Mouse (Mus musculus) T-helper 17 cell (primary cell): ENCODE data around the gene AL607142.1.

ENCODE experiments used
- in situ Hi-C, 2 experiments: fragments of 300-600 bp; cut with MboI, MseI; formaldehyde crosslinking; loops; 1 replicate in 1 of 2; 2 replicates in 1 of 2; pipeline ENCODE4 v1.15.1; 2025; ENCODE audit warnings: high pct_unique_total_duplicates in 2 of 2

The AL607142.1 gene

GRCm38 (mm10) chr4:120083700-120084099 is 18.9 kb downstream of the AL607142.1 start:
- in situ Hi-C loops, result no loop called here

GRCm38 (mm10) chr4:120089536-120089935 is 24.7 kb downstream of the AL607142.1 start:
- in situ Hi-C loops, result no loop called here

GRCm38 (mm10) chr4:120091997-120092783 is 27.4 kb downstream of the AL607142.1 start:
- in situ Hi-C loops, result no loop called here

- in situ Hi-C loops, result no loop called here
These were observed 32.1 kb downstream of the AL607142.1 start for GRCm38 (mm10) chr4:120096935-120097334.

- in situ Hi-C loops, result loop anchor here (5.0 kb wide), 1 partner anchor 179 kb away; no protein-coding TSS in a partner anchor
These were observed 36.4 kb downstream of the AL607142.1 start for GRCm38 (mm10) chr4:120101186-120101585.

GRCm38 (mm10) chr4:120104599-120104998 is 39.8 kb downstream of the AL607142.1 start:
- in situ Hi-C loops, result loop anchor here (5.0 kb wide), 1 partner anchor 182 kb away; no protein-coding TSS in a partner anchor

GRCm38 (mm10) chr4:120106362-120106761 is 41.6 kb downstream of the AL607142.1 start:
- in situ Hi-C loops, result loop anchor here in 1 of 2 experiments (5.0 kb wide), 1 partner anchor 979 kb away; no protein-coding TSS in a partner anchor

- in situ Hi-C loops, result loop anchor here in 1 of 2 experiments (5.0 kb wide), 1 partner anchor 980 kb away; no protein-coding TSS in a partner anchor
These were observed 43.0 kb downstream of the AL607142.1 start for GRCm38 (mm10) chr4:120107787-120108186.

- in situ Hi-C loops, result no loop called here
These were observed 50.7 kb downstream of the AL607142.1 start for GRCm38 (mm10) chr4:120115516-120115915.

- in situ Hi-C loops, result no loop called here
These were observed 51.5 kb downstream of the AL607142.1 start for GRCm38 (mm10) chr4:120116312-120116711.

- in situ Hi-C loops, result loop anchor here (5.0 to 10.0 kb wide), 2 partner anchors 205 to 458 kb away; no protein-coding TSS in a partner anchor
These were observed 55.5 kb downstream of the AL607142.1 start for GRCm38 (mm10) chr4:120120276-120120675.

- in situ Hi-C loops, result loop anchor here (5.0 to 10.0 kb wide), 2 partner anchors 210 to 462 kb away; no protein-coding TSS in a partner anchor
These were observed 59.9 kb downstream of the AL607142.1 start for GRCm38 (mm10) chr4:120124656-120125055.

GRCm38 (mm10) chr4:120126047-120126446 is 61.3 kb downstream of the AL607142.1 start:
- in situ Hi-C loops, result loop anchor here in 1 of 2 experiments (10.0 kb wide), 1 partner anchor 211 kb away; no protein-coding TSS in a partner anchor

GRCm38 (mm10) chr4:120127333-120127732 is 62.5 kb downstream of the AL607142.1 start:
- in situ Hi-C loops, result loop anchor here in 1 of 2 experiments (10.0 kb wide), 1 partner anchor 213 kb away; no protein-coding TSS in a partner anchor

- in situ Hi-C loops, result loop anchor here in 1 of 2 experiments (10.0 kb wide), 1 partner anchor 213 kb away; no protein-coding TSS in a partner anchor
These were observed 63.2 kb downstream of the AL607142.1 start for GRCm38 (mm10) chr4:120128033-120128432.

GRCm38 (mm10) chr4:120129233-120129885 is 64.6 kb downstream of the AL607142.1 start:
- in situ Hi-C loops, result loop anchor here in 1 of 2 experiments (10.0 kb wide), 1 partner anchor 215 kb away; no protein-coding TSS in a partner anchor

- in situ Hi-C loops, result no loop called here
These were observed 66.1 kb downstream of the AL607142.1 start for GRCm38 (mm10) chr4:120130926-120131325.

- in situ Hi-C loops, result no loop called here
These were observed 66.8 kb downstream of the AL607142.1 start for GRCm38 (mm10) chr4:120131441-120132220.

- in situ Hi-C loops, result no loop called here
These were observed 69.4 kb downstream of the AL607142.1 start for GRCm38 (mm10) chr4:120134223-120134622.

GRCm38 (mm10) chr4:120141810-120142209 is 77.0 kb downstream of the AL607142.1 start:
- in situ Hi-C loops, result loop anchor here in 1 of 2 experiments (10.0 kb wide), 1 partner anchor 887 kb away; the partner anchor contains the start of gene Cldn19

GRCm38 (mm10) chr4:120142905-120143304 is 78.1 kb downstream of the AL607142.1 start:
- in situ Hi-C loops, result loop anchor here in 1 of 2 experiments (10.0 kb wide), 1 partner anchor 888 kb away; the partner anchor contains the start of gene Cldn19
